Mouse (Mus musculus) kidney, postnatal 36 days (tissue): ENCODE results near the gene Ncapd2.

Experiments used
- DNase-seq, 2 experiments: peaks; one replicate each; pipeline ENCODE4 v3.0.0; 2021 to 2022; ENCODE audit warnings: mixed read lengths in 2 of 2

Gene Ncapd2

GRCm38 (mm10) chr6:125146797-125147196 lies 44.7 kb downstream of the Ncapd2 start:
- peak; percentile 52 to 56 for DNase-seq

DNA sequence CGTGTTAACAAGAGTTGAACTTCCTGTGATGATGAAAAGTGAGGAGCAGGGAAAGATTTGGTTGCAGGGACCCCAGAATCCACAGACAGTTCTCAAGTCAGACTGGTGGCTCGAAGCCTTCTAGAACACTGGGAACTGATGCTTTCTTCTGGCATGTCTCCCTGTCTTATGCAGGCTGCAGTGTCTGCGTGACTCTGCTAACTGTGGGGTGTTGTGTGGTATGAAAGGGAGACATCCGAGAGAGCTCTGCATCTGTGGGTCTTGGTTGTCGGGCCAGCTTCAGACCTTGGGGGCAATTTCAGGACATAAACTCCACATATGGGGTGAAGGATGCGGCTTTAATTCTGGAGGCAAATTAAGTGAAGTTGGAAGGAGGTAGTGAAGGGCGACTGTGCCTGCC lies 45.4 kb downstream of the Ncapd2 start:
- DNase-seq, result no peak

- DNase-seq, result peak in 1 of 2 experiments; percentile 38
Measured at GRCm38 (mm10) chr6:125145479-125145951, 46.0 kb downstream of the Ncapd2 start.

GRCm38 (mm10) chr6:125145001-125145400 lies 46.5 kb downstream of the Ncapd2 start, which contains the start of gene Iffo1:
Gene Iffo1 (plus strand): TSS chr6:125145241.
- peak; percentile 93 to 95 for DNase-seq

DNA sequence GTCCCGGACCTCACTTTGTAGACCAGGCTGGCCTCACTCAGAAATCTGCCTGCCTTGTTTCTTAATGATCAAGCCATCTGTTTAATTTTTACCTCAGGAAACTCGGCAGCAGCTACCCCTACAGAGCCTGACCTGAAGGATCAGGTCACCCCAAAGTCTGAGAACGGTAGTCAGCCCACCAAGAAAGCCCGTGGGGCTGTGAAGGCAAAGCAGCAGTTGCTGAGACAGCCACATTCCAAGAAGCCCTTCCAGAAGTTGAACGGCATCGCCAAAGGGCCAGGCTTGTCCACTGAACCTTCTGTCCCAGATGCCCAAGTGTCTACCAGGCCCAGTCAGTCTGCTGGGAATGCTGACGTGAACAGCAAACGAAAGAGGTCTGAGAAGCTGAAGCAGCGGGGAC lies 47.6 kb downstream of the Ncapd2 start:
- peak in 1 of 2 experiments; percentile 39 for DNase-seq

DNA sequence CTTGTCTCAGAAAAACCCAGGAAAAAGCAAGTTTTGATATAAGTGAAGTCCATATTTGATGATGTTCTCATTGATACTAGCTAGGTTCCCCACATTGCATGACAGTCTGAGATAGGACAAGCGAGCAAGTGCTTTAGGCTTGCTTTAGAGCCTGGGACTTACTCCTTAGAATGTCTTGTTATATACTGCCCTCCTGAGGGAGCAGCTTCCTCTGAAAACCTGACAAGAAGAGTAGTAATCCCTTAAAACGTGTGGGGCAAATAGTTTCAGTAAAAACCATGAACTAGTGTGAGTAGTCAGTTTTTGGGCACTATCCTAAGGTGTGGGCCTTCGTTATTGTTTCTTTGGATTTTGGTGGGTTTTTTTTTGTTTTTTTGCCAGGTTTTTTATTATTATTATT lies 48.4 kb downstream of the Ncapd2 start:
- no peak for DNase-seq

- DNase-seq, result no peak
Measured at GRCm38 (mm10) chr6:125142436-125142835, 49.1 kb downstream of the Ncapd2 start.

DNA sequence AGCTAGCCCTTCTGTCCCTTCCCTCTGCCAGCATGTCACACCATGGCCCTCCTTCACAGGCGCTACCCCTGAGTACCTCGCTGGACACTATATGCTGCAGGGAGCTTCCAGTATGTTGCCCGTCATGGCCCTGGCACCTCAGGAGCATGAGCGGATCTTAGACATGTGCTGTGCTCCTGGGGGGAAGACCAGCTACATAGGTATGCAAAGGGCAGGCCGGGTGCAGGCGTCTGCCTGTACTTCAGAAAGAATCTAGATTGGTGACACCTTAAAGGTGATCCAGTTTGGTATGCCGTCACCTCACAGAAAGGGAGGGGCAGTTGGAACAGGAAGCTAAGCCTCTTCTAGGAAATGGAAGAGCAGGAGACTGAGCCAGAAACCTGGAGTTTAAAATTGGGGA lies 51.8 kb downstream of the Ncapd2 start:
- DNase-seq, result no peak

DNA sequence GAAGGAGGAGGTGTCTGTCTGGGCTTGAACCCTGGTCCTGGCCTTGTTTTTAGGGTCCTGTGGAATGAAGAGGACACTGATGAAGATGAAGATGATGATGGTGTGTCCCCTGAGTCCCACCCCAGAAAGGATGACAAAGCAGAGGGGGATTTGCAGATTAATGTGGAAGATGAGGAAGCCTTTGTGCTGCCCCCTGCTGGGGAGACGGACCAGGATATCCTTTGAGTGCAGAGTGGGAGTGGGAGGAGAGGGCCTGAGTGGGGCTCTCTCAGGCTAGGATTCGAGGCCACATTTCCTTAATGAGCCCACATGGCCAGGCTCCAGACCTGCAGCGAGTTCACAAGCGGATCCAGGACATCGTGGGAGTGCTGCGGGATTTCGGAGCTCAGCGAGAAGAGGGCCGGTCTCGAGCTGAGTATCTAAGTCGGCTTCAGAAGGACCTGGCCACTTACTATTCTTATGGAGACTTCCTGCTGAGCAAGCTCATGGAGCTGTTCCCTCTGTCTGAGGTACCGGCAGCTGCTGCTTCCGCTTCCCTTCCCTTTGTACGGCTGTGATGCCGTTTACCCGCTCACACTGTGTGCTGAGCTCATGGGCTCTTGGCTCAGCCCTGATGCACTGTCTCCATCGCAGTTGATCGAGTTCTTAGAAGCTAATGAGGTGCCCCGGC lies 54.4 kb downstream of the Ncapd2 start:
- peak; percentile 20 to 81 for DNase-seq

GRCm38 (mm10) chr6:125132470-125132869 lies 59.0 kb downstream of the Ncapd2 start:
- no peak for DNase-seq

DNA sequence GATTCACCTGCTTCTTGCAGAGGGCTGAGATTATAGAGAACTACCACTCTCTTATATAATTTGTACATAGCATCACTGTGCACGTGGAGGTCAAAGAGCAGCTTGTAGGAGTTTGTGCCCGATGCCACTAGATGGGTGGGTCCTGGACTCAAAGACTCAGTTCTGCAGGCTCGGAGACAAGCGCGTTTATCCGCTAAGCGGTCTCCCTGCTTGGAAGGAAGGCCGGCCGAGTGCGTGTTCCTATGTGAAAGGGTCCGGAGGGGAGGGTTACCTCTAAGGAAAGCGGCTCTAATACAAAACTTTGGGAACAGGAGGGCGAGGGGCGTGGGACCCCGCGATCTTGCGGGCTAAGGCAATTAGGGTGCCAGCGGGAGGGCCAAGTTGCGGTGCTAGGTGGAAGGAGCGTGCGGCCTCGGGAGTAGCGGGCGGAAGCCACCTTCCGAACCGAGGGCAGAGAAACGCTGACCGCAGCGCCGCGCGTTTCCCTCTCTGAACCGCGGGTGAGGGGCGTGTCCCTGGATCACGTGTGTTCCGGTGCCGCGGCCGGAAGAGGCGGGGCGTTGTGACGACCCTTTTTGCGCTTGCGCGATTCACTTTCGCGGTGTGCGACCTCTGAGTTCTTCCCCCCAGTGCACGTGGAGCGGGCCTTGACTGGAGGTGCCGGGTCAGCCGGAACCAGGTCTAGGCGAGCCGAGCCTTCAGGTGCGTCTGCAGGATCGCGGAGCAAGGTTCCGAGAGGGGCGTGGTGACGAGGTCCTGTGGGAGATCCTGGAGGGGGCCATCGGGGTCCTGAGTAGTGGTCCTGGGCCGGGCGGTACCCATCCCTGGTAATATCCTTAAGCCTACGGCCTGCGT lies 60.0 kb downstream of the Ncapd2 start, which contains the start of gene Nop2:
TSS of gene Nop2 (plus strand) at position 608 of the 855 bp plus-strand sequence.
- DNase-seq, result peak; percentile 91 to 94

DNA sequence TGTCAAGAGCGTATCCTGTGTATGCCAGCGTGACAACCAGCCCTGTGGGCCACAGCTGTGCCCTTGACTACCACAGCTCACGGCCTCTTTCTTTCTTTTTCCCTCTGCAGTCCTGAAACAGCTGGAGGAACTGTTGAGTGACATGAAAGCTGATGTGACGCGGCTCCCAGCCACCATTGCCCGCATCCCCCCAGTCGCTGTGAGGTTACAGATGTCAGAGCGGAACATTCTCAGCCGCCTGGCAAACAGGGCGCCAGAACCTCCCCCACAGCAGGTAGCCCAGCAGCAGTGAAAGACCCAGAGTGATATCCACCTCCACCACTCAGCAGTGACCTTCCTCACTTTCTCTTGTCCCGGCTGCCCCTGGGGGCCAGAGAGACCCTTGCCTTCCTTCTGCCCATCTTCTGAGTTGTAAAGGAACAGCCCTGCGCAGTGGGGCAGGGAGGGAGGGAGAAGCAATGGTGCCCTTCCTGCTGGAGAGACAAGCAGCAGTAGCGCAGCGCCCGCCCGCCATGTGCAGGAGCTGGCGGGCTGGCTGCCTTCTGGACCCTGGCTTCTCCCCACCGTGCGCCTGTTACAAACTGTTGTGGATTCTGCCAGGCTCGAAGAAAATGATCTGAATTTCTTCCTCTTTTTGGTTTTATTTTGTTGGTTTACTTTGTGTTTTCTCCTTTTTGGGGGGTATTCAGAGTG lies 61.6 kb downstream of the Ncapd2 start:
- DNase-seq, result peak in 1 of 2 experiments; percentile 35

DNA sequence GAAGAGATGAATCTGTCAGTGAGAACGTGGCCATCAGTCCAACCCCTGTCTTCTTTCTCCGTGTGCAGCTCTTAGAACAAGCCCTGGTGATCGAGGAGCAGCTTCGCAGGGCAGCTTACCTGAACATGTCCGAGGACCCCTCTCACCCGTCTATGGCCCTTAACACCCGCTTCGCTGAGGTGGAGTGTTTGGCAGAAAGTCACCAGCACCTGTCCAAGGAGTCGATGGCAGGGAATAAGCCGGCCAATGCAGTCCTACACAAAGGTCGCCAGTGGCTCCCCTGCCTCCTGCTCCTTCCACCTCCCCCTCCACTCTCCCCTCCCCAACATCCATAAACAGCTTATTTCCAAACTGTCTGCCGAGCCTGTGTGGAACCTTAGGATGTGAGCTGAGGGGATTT lies 62.8 kb downstream of the Ncapd2 start:
- DNase-seq, result no peak

DNA sequence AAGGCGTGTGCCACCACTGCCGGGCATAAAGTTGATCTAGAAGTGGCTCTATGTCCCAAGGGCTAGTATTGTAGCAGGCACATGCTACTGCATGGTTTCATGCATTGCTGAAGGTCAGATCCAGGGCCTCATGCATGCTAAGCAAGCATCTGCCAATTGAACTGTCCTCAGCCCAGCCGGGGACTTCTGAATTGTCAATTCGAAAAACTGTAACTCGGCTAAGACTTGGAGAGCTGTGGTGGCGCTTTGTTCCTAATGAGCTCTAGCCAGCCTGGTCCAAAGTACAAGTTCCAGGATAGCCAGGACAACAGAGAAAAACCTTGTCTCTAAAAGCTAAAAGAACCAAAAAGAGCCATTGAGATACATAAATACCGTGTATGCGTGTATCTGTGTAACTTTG lies 72.1 kb downstream of the Ncapd2 start:
- DNase-seq, result peak; percentile 55
